Mouse (Mus musculus): Measurements from ENCODE around the gene Ifit1.

GRCm38 (mm10) chr19:34620871-34621270 lies 19.8 kb upstream of the Ifit1 start:
- TF ChIP-seq CTCF (IDR thresholded peaks at IDR 0.05; ENCODE audit: extremely low read depth, insufficient read depth, insufficient read length, insufficient replicate concordance): no peak
- TF ChIP-seq POLR2A (IDR thresholded peaks at IDR 0.05; ENCODE audit: low read depth, low read length): no peak

Measured in spleen, adult 2 months (tissue).